Mouse (Mus musculus) adrenal gland, postnatal 25 days (tissue): ENCODE measurements at regions not wholly inside any gene's neighbourhood (a gene's known extent, or its start where the extent isn't known, plus 50 kb on each side); places are given as distances from the start of the nearest gene placed in this dataset.

ENCODE experiments used
- DNase-seq: peaks from one replicate; pipeline ENCODE4 v3.0.0; 2021; ENCODE audit warnings: mixed read lengths

- DNase-seq: no peak
Observed at GRCm38 (mm10) chr9:14179777-14180176, 95.1 kb upstream of the Sesn3 start.

- DNase-seq: no peak
Observed at GRCm38 (mm10) chr9:14184261-14184660, 90.6 kb upstream of the Sesn3 start.

DNA sequence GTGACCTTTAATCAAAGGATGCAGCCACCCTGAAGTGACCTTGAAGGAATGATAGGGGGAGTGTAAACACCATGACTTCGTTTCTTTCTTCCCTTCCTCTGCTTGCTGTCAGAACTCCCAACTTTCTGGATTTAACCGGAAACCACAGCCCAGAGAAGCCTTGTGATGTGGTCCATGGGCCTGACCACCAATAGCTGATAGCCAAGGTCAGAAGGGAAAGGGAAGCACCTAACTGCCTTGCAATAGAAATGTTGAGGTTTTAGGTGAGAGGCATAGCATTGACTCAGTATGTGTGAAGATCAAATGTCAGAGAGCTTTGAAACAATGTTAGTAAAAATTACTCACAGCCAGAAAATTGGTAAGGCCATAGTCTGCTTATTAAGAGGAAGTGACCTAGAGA, 89.2 kb upstream of the Sesn3 start:
- no peak for DNase-seq

DNA sequence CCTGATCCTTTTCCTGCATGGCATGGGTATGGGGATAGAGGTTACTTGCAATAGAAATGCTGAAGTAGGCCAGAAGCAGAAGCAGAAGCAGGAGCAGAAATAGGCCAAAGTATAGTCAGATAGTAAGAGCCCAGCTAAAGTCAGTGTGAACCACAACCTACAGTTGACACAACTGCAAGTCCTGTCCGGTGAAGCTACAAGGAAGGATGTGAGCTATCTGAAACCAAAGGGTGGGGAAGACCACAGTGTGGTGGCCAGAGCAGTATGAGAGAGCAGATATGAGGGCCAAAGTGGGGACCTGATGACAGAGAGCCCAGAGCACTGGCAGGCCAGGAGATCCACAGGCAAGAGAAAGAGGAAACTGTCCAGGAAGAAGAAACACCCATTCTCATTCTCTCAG, 87.1 kb upstream of the Sesn3 start:
- DNase-seq: no peak

DNA sequence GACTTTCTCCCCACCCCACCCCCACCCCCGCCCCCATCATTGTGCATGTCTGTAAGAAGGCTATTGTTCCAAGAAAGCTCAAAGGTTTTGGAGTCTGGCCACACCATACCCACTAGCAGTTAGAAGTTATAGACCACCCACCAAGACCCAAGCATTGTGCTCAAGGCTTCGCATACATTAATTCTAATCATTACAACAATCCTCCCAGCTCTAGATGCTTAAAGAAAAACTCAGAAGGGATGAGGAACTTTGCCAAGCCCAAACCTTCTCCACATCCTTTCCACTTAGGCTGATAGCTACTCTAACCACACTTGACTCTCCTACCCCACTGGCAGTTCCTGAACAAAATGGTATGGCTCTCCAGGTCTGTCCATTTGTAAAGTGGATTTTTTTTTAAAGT, 86.4 kb upstream of the Sesn3 start:
- DNase-seq: no peak

GRCm38 (mm10) chr9:14190660-14191059, 84.2 kb upstream of the Sesn3 start:
- DNase-seq: no peak

GRCm38 (mm10) chr9:14194748-14195147, 80.1 kb upstream of the Sesn3 start:
- DNase-seq: no peak

- DNase-seq: no peak
Observed at GRCm38 (mm10) chr9:14199116-14199515, 75.8 kb upstream of the Sesn3 start.

DNA sequence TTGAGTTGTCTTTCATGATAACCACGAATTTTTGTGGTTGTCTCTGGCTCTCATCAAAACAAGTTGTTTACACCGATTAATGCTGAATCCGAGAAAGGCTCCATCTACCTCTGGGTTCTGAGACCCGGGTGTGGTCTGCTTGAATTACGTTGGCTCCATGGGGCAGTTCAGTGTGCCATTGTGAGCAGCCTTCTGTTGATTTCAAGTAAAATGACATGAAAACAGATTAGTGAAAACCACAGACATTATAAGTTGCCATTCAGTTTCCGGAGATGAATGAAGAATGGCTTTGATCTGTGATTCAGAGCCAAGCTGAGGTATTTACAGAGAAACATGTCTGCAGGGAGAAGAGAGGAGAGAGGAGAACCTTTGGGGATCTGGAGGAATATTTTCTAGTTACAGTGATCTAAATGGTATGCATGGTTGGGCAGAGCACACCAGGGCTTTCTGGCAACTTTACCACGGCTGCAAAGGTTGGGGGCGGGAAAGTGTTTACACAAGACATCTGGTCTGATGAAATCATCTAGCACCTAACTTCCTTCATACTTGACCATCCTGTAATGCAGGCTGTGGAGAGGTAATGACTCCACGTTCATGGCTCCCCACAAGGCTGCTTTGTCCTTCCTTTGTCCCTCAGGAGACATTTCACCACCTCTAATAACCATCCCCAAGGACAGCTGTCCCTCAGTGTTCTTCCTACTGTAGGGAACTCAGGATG, 74.7 kb upstream of the Sesn3 start:
- DNase-seq: no peak

GRCm38 (mm10) chr9:14200852-14201251, 74.0 kb upstream of the Sesn3 start:
- no peak for DNase-seq

GRCm38 (mm10) chr9:14202551-14203306, 72.1 kb upstream of the Sesn3 start:
- peak; percentile 14 for DNase-seq

GRCm38 (mm10) chr9:14203307-14203695, 71.6 kb upstream of the Sesn3 start:
- no peak for DNase-seq

GRCm38 (mm10) chr9:14203768-14204416, 71.0 kb upstream of the Sesn3 start:
- no peak for DNase-seq

DNA sequence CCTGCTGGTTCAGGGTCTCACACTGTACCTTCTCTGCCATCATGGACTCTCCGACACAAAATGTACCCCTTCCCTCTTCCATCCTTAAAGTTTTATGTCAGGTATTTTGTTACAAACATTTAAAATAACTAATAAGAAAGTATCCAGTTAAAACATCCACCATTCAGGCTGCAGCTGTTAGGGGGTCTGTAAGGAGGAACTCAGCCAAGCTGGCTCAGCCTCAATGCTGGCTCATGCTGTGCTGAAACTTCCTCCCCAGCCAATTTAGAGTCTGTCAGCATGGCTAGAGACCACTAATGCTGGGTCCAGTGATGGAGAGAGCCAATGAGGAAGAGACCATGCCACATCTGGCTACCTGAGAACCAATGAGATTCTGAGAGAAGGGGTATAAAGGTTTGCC, 70.0 kb upstream of the Sesn3 start:
- no peak for DNase-seq

DNA sequence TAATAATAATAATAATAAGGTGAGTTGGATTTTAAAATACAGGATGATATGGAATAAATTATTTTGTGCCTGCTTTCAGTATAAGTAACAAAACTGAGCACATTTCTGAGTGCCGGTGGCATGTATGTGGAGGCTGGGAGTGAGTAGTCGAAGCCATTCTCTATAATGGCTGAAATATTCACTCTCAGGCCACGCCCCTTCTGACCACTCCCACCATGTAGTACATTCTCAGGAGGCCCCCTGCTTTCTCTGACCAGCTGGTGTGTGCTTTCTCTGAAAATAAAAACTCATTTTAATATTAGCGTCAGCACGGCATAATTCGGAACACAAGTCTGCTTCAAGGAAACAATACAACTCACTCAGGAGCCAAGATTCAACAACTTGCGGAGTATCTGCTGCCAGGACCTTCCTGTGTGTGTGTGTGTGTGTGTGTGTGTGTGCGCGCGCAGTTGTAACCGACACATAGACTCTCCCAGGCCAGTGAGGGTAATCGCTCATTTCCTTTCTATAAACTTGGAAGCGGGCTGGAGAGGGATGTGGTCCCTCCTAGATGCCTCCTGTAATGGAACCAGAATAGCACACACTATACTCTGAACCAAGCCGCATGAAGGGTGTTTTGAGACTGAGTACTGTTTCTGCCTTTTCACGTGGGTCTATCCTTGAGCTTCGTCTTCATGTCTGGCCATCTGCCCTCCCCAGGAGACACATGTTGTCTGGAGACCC, 67.9 kb upstream of the Sesn3 start:
- DNase-seq: no peak

- DNase-seq: no peak
Observed at GRCm38 (mm10) chr9:14207561-14207936, 67.3 kb upstream of the Sesn3 start.

GRCm38 (mm10) chr9:14213283-14213682, 61.6 kb upstream of the Sesn3 start:
- no peak for DNase-seq

GRCm38 (mm10) chr9:14215171-14215782, 59.6 kb upstream of the Sesn3 start:
- DNase-seq: no peak

- no peak for DNase-seq
Observed at GRCm38 (mm10) chr9:14215961-14216360, 58.9 kb upstream of the Sesn3 start.

DNA sequence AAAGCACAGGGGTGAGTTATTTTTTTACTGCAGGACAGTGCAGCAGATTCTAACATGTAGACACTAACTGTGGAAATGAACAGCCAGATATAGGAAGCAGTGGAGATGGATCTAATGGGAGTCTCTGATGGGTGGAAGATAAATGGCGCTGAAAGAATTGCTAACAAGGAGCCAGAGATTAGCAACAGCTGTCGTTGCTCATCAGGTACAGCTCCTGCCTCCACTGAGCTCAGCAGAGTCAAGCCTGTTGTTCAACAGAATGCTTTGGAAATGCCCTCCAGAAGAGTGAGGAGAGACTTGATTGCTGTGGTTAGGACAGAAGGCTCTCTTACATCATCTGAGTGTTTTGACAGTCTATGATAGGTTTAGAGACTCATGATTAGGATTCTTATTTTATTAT, 51.9 kb upstream of the Sesn3 start:
- no peak for DNase-seq
